Mouse (Mus musculus) forebrain, embryonic 14.5 days (tissue): ENCODE data around the gene Cdh4. TPM values are rescaled to one million over a fixed set of nuclear protein-coding genes. Genes with fewer than 3 reads are reported as not detected.

Source experiments
- ATAC-seq: fragments of 200-750 bp; cut with Nextera tagmentation; 2 replicates; pipeline ENCODE4 v1.8.0; 2017; ENCODE audit warnings: mild to moderate bottlenecking, moderate library complexity
- DNase-seq: peaks from one replicate; pipeline ENCODE4 v3.0.0-alpha.2; 2015; ENCODE audit warnings: low spot score
- H3K27ac ChIP-seq: fragments of 300-500 bp; sonication (generic); 2 replicates; pipeline ENCODE4 v1.5.1; 2014; ENCODE audit warnings: low read depth, mild to moderate bottlenecking, control low read depth, low read length, moderate library complexity
- H3K27me3 ChIP-seq: fragments of 300-500 bp; sonication (generic); replicated peaks from 2 replicates; pipeline ENCODE4 v1.6.1; 2014; ENCODE audit warnings: low read length, control low read depth, mixed read lengths; ENCODE audit not compliant: control insufficient read depth, insufficient read depth
- H3K36me3 ChIP-seq: fragments of 300-500 bp; sonication (generic); 2 replicates; pipeline ENCODE4 v1.6.1; 2014; ENCODE audit warnings: low read length, control low read depth; ENCODE audit not compliant: control insufficient read depth, insufficient read depth
- H3K4me1 ChIP-seq: fragments of 300-500 bp; sonication (generic); 2 replicates; pipeline ENCODE4 v1.6.1; 2014; ENCODE audit warnings: antibody characterized with exemption, low read length, control low read depth; ENCODE audit not compliant: control insufficient read depth, insufficient read depth
- H3K4me2 ChIP-seq: fragments of 300-500 bp; sonication (generic); 2 replicates; pipeline ENCODE4 v1.6.1; 2014; ENCODE audit warnings: mild to moderate bottlenecking, control low read depth, low read length
- H3K4me3 ChIP-seq: fragments of 300-500 bp; sonication (generic); 2 replicates; pipeline ENCODE4 v1.5.1; 2014; ENCODE audit warnings: low read depth, low read length, control low read depth
- H3K9ac ChIP-seq: fragments of 300-500 bp; sonication (generic); 2 replicates; pipeline ENCODE4 v1.6.1; 2014; ENCODE audit warnings: mild to moderate bottlenecking, low read length, control low read depth, moderate library complexity
- H3K9me3 ChIP-seq: fragments of 300-500 bp; sonication (generic); replicated peaks from 2 replicates; pipeline ENCODE4 v1.6.1; 2016; ENCODE audit warnings: low read length, control low read depth, mixed read lengths; ENCODE audit not compliant: control insufficient read depth
- WGBS: fragments of 180-500 bp; shearing (Covaris S2); extraction: QIAGEN DNeasy Blood & Tissue Kit; methylation state at CpG from one replicate; pipeline ENCODE4 v1.1.7; 2014; 5-methylcytosine and 5-hydroxymethylcytosine counted together
- polyA plus RNA-seq: library from polyadenylated mRNA; unstranded; fragments of >200 nt; fragmentation: Nextera tagmentation; extraction: Ambion mirVana; gene quantifications from 2 replicates; pipeline ENCODE4 v1.2.1, GENCODE M21; 2014

Gene Cdh4
- polyA plus RNA-seq, 1 experiment from 2014 or later: 35.0 TPM

DNA sequence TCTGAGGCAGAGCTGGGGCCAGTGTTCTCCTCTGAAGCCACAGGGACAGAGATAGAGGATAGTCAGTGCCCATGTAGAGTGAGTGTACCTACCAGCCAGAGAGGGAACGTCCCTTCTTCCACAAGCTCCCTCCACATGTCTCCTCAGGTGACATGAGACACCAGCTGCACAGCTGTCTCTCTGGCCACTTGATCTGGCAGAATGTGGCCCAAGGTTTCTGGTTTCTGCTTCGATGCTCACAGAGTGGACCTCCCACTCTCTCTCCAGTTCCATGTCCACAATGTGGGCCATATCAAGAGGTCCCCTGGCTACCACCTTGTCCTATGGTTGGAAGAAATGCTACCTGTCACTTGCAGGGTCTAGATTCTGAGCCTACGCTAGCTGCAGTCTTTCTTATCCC lies 448.8 kb downstream of the Cdh4 start:
- 85% methylated on average over 3 of the region's 3 CpGs for WGBS
- no peak overlapping the region for H3K9ac ChIP-seq
- no peaks in the 10 kb centered on the region for H3K27me3 ChIP-seq
- no peak for DNase-seq
- no peak overlapping the region for H3K4me2 ChIP-seq
- H3K4me1 ChIP-seq: no peaks in the 10 kb centered on the region
- no peaks in the 10 kb centered on the region for H3K9me3 ChIP-seq
- no peak overlapping the region for H3K4me3 ChIP-seq
- ATAC-seq: no peak
- H3K27ac ChIP-seq: no peak overlapping the region
- H3K36me3 ChIP-seq: peaks cover 23% of the 10 kb centered on the region

DNA sequence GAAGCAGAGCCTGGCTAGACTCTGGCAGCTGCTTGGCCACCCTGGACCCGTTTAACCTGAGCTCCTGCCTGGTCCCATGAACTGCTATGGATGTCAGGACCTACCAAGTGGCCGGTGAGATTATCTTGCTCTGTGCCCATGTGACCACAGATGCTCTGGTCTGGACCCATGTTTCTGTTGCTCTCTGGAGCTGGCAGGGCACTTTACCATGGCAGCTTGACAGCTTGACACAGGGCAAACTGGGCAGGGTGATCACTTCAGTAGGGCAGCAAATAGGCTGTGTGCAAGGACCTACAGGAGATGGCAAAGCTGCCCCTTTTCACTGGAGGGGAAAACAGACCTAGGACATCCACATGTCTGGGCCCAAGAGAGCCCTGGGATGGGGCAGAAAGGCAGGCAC lies 454.7 kb downstream of the Cdh4 start:
- H3K4me3 ChIP-seq: no peak overlapping the region
- ATAC-seq: no peak
- WGBS: 98% methylated on average over 2 of the region's 2 CpGs

DNA sequence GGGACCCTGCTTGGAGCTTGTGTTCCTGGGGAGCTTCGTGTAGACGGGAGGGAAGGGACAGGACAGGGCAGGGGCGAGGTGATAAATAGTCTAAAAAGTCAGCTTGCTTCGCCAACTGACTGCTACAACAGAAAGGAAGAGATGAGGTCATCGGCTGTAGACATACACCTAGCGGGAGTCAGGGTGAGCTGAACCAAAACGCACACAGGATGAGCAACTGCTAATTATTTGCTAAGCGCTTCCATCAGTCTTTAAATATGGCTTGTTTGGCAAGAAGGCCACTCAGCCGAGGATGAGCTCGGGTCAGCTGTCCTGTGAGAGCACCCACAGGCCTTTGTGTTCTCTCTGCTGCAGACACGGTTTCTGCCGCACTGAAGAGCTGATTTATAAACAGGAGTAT lies 470.7 kb downstream of the Cdh4 start:
- H3K36me3 ChIP-seq: peaks cover 62% of the 10 kb centered on the region
- no peak overlapping the region for H3K9ac ChIP-seq
- H3K27me3 ChIP-seq: no peaks in the 10 kb centered on the region
- no peak overlapping the region for H3K27ac ChIP-seq
- WGBS: 81% methylated on average over 12 of the region's 12 CpGs
- H3K4me2 ChIP-seq: no peak overlapping the region
- DNase-seq (no peak), ATAC-seq (no peak)
- H3K4me1 ChIP-seq: no peaks in the 10 kb centered on the region
- no peaks in the 10 kb centered on the region for H3K9me3 ChIP-seq
- H3K4me3 ChIP-seq: no peak overlapping the region

More for the DNA sequence above, 454.7 kb downstream of the Cdh4 start:
- Histone ChIP-seq H3K27me3 (no peaks in the 10 kb centered on the region), H3K4me2 (no peak overlapping the region), H3K9me3 (no peaks in the 10 kb centered on the region), H3K9ac (no peak overlapping the region), H3K36me3 (peaks cover 11% of the 10 kb centered on the region; the same call in 1 of the 2 replicates), H3K27ac (no peak overlapping the region), H3K4me1 (no peaks in the 10 kb centered on the region)
- no peak for DNase-seq

DNA sequence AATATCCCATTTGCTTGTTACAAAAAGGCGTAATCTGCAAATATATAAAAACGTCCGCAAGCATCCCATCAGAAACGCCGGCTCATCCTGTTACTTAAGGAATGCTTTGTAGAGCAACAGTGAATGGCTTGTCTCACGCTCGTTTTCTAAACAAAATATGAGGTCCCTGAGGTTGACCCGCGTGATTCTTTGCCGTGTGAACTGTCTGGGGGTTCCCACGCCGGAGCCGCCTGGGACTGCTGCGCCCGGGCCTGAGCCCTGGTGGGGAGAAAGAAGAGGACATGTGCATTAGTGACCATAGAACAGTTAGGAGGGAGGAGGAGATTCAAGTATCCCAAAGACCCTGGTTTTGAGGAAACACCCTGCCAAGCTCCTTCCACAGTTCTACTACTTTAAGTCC lies 471.1 kb downstream of the Cdh4 start:
- DNase-seq (no peak), ATAC-seq (no peak)
- Histone ChIP-seq H3K4me2 (no peak overlapping the region), H3K4me1 (no peaks in the 10 kb centered on the region), H3K36me3 (peaks cover 66% of the 10 kb centered on the region), H3K4me3 (no peak overlapping the region), H3K27me3 (no peaks in the 10 kb centered on the region), H3K9me3 (no peaks in the 10 kb centered on the region), H3K9ac (no peak overlapping the region), H3K27ac (no peak overlapping the region)
- 85% methylated on average over 15 of the region's 15 CpGs for WGBS

DNA sequence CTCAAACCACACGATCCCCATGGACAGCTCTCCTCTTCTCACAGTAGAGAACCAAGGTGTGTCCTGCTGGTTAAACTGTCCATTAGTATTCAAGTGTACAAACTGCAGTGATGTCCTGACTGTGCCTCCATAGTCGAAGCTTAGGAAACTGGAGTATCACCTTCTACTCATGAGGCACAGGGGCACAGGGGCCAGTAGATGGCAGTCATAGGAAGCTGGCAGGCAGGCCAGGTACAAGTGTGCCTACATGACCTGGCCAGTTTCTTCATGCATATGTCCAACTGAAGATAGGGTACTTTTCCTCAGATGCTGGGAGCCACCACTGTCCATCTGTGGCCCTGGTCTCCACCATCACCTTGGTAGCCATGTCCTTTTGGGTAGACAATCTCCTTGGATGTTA lies 472.0 kb downstream of the Cdh4 start:
- Histone ChIP-seq H3K9ac (no peak overlapping the region), H3K9me3 (no peaks in the 10 kb centered on the region), H3K27me3 (no peaks in the 10 kb centered on the region), H3K27ac (no peak overlapping the region), H3K36me3 (peaks cover 75% of the 10 kb centered on the region), H3K4me2 (no peak overlapping the region), H3K4me1 (no peaks in the 10 kb centered on the region), H3K4me3 (no peak overlapping the region)
- DNase-seq (peak; percentile 4), ATAC-seq (no peak)
- WGBS: 87% methylated on average over 2 of the region's 2 CpGs

DNA sequence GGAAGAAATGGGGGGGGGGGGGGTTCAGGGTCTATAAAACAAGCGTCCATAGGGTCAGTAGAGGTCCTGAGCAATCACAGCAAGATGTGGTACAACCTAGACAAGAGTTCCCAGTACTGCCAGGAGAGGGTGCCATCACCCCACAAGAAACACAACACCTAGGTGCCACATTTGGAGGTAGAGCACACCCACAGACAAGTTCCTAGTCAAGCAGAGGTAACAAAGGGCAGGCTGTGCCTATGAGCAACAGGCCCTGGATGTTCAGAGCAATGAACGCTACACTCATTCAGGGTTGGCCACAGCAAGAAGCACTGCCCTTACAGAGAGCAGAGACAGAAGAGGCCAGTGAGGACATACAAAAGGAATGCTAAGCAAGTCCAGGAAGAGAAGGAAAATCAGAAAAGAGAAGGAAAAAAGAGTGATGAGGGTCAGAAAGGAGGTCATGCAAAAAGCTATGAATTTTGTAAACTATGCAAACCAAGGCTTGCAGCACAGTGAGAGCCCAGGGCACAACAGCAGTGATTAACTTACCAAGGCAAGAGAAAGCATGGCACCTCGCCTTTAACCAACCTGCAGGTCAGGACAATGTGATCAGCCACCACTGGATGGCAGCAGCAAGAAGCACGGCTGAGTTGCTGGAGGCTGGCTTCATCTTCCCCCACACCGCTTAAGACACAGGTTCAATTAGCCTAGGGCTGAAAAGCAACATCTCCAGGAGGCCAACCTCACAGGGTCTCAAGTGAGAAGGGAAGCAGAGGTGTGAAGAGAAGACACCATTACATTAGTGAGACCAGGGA lies 474.8 kb downstream of the Cdh4 start:
- H3K4me2 ChIP-seq: no peak overlapping the region
- H3K4me1 ChIP-seq: no peaks in the 10 kb centered on the region
- ATAC-seq: peak; percentile 81
- peak; percentile 78 for DNase-seq
- peaks cover 89% of the 10 kb centered on the region for H3K36me3 ChIP-seq
- H3K27ac ChIP-seq: no peak overlapping the region
- no peaks in the 10 kb centered on the region for H3K9me3 ChIP-seq
- no peak overlapping the region for H3K9ac ChIP-seq
- H3K27me3 ChIP-seq: no peaks in the 10 kb centered on the region
- 21% methylated on average over 4 of the region's 5 CpGs for WGBS
- no peak overlapping the region for H3K4me3 ChIP-seq

DNA sequence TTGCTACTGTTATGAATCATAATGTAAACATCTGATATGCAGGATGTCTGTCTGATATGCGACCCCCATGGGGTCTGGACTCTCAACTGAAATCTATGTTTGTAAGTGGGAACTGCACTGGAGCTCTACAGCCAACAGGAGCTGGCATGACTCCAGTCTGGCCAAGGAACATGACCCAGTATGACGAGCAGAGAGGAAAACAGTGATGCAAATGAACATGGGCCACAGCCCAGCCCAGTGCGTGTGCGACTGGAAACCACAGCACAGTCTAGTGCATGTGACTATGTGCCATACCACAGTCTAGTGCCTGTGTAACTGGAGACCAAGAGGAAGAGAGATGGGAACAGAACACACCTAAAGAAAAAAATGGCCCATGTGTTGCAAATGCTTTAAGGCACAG lies 477.8 kb downstream of the Cdh4 start:
- no peaks in the 10 kb centered on the region for H3K9me3 ChIP-seq
- 81% methylated on average over 4 of the region's 4 CpGs for WGBS
- H3K4me1 ChIP-seq: no peaks in the 10 kb centered on the region
- H3K27me3 ChIP-seq: no peaks in the 10 kb centered on the region
- H3K9ac ChIP-seq: no peak overlapping the region
- H3K4me2 ChIP-seq: no peak overlapping the region
- ATAC-seq: no peak
- peaks cover 88% of the 10 kb centered on the region for H3K36me3 ChIP-seq
- H3K27ac ChIP-seq: no peak overlapping the region
- H3K4me3 ChIP-seq: no peak overlapping the region
- no peak for DNase-seq

DNA sequence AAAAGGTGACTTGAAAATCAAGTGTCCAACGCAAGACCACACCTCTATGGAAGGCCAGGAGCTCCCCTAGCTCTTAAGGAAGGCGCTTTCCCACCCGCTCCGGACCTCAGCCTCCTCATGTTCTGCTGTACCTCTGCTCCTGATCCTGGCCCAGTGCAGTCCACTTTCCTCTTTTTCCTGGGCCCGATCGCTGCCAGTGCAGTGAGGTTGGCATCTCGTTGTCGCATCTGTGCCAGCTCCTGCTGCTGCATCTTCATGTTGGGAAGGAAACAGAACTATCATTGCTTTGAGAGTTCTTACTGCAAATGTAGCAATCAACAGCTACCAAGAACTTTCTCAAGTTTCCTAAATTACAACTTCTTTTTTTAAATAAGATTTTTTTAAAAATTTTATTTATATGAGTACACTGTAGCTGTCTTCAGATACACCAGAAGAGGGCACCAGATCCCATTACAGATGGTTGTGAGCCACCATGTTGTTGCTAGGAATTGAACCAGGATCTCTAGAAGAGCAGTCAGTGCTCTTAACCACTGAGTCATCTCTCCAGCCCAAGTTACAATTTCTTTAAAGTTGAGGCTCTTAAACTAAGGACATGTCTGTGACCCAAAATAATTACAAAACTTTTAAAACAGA lies 478.9 kb downstream of the Cdh4 start:
- peaks cover 90% of the 10 kb centered on the region for H3K36me3 ChIP-seq
- 94% methylated on average over 8 of the region's 8 CpGs for WGBS
- no peak overlapping the region for H3K9ac ChIP-seq
- H3K4me3 ChIP-seq: no peak overlapping the region
- DNase-seq (peak; percentile 6), ATAC-seq (no peak)
- H3K4me1 ChIP-seq: no peaks in the 10 kb centered on the region
- no peak overlapping the region for H3K4me2 ChIP-seq
- H3K27ac ChIP-seq: no peak overlapping the region
- H3K9me3 ChIP-seq: no peaks in the 10 kb centered on the region
- no peaks in the 10 kb centered on the region for H3K27me3 ChIP-seq

DNA sequence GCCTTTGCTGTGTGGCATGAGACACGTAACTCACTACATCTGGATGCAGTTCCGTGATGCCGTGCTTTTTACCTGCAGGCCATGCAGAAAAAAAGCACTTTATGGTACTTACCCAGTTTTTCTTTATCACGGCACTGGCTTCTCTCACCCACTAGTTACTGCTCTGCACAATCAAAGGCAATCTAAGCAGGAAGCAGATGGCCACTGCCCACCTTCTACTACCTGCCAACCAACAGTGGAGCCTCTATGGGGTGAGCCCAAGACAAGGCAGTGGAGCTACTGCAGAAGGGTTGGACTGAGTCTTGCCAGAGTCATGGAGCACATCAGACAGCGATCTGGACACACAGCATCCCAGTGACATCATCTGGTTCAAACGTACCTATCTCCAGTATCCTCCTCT lies 481.8 kb downstream of the Cdh4 start:
- DNase-seq (no peak), ATAC-seq (no peak)
- H3K9ac ChIP-seq: no peak overlapping the region
- WGBS: 94% methylated on average over 6 of the region's 6 CpGs
- H3K4me1 ChIP-seq: no peaks in the 10 kb centered on the region
- H3K27me3 ChIP-seq: no peaks in the 10 kb centered on the region
- H3K9me3 ChIP-seq: no peaks in the 10 kb centered on the region
- H3K4me3 ChIP-seq: no peak overlapping the region
- H3K36me3 ChIP-seq: peaks cover 86% of the 10 kb centered on the region
- H3K4me2 ChIP-seq: no peak overlapping the region
- no peak overlapping the region for H3K27ac ChIP-seq
